Mouse (Mus musculus) Patski (cell line): ENCODE data around the gene Kidins220. TPM values are rescaled to one million over a fixed set of nuclear protein-coding genes. Genes with fewer than 3 reads are reported as not detected.

Source experiments
- ATAC-seq: fragments of 100-300 bp; one replicate; pipeline ENCODE4 v1.8.0; 2021
- CTCF ChIA-PET: fragments of 350-600 bp; sonication (Branson Sonifier 250); formaldehyde crosslinking; loops from one replicate; lab custom pipeline; 2022; ENCODE audit warnings: inconsistent platforms; lab: Charles Lee
- POLR2A ChIA-PET: fragments of 350-600 bp; sonication (Branson Sonifier 250); formaldehyde crosslinking; loops from one replicate; lab custom pipeline; 2022; ENCODE audit warnings: antibody characterized with exemption, inconsistent platforms; lab: Charles Lee
- DNase-seq: peaks from one replicate; pipeline ENCODE4 v3.0.0-alpha.2; 2011; ENCODE audit warnings: low read depth, low spot score
- H3K27me3 ChIP-seq: fragments of 371-371 bp; one replicate; pipeline ENCODE4 v1.5.1; 2021
- CTCF ChIP-seq: fragments of 100-300 bp; IDR thresholded peaks from one replicate; pipeline ENCODE4 v1.5.1; 2021
- in situ Hi-C: fragments of 300-500 bp; cut with MboI; formaldehyde crosslinking; loops from 3 replicates; pipeline ENCODE4 v1.11.1; 2018; ENCODE audit warnings: low pct_unique_long_range_greater_than_20kb, mixed read lengths
- polyA plus RNA-seq: library from polyadenylated mRNA; unstranded; gene quantifications from one replicate; pipeline ENCODE4 v1.2.3, GENCODE M21; 2021

Gene Kidins220
- polyA plus RNA-seq, 1 experiment from 2014 or later = 77.1 TPM

DNA sequence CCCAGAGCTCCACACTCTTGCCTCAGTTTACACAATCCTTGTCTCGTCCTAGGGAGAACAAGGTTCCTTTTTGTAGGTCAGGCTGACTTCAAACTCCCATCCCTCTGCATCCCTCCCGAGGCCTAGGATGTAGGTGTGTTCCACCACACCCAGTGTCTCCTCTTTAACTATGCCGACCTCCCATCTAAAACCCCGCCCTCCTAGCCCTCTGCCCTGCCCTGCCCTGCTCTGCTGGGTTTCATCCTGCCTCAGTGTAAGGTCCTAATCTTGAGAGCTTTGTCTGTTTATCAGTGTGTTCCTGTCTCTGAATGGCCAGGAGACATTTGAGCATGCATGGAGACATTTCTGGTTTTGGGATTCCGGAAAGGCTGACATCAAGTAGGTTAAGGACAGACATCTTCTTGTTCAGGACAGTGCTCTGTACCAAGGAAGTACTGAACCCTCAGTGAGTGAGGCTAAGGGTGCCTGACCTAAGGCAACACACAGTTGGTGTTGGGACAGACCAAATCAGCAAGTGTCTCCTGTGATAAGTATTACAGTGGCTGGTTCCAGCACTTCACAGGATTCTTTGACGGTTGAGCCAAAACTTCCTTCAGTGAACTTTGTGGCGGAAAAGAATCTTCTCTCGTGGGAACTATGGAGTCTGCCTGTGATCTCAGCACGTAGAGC, 32.0 kb upstream of the Kidins220 start:
- no peak for ATAC-seq
- no peak for TF ChIP-seq CTCF
- ChIA-PET CTCF (interaction anchor here (1.0 kb wide), 1 partner anchor 226 kb away, joined by 3 read pairs; no protein-coding TSS in a partner anchor), POLR2A (no interaction called here)
- no peaks in the 10 kb centered on the region for H3K27me3 ChIP-seq
- in situ Hi-C loops = no loop called here
- no peak for DNase-seq

DNA sequence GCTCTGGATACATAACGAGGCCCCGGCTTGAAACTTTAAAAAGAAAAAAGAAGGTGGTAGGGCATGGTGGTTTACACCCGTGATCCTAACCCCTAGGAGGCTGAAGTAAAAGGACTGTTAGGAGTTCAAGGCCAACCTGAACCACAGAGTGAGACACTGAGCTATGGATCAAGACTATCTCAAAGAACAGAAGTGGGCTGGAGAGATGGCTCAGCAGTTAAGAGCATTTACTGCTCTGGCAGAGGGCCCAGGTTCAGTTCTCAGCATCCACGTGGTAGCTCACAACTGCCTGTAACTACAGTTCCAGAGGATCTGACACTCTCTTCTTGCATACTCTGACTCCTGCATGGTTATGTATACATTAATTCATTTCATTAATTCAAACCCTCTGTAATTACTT, 31.3 kb upstream of the Kidins220 start:
- in situ Hi-C loops = no loop called here
- ATAC-seq (no peak), DNase-seq (no peak)
- no peak for TF ChIP-seq CTCF
- H3K27me3 ChIP-seq = no peaks in the 10 kb centered on the region
- POLR2A ChIA-PET = no interaction called here
- CTCF ChIA-PET = no interaction called here

GRCm38 (mm10) chr12:24944597-24944996, 30.1 kb upstream of the Kidins220 start:
- in situ Hi-C loops = no loop called here
- no peak for TF ChIP-seq CTCF
- DNase-seq (no peak), ATAC-seq (no peak)
- ChIA-PET POLR2A (no interaction called here), CTCF (no interaction called here)
- H3K27me3 ChIP-seq = no peaks in the 10 kb centered on the region

- ChIA-PET CTCF (no interaction called here), POLR2A (no interaction called here)
- ATAC-seq = no peak
- no peaks in the 10 kb centered on the region for H3K27me3 ChIP-seq
- TF ChIP-seq CTCF = no peak
- no peak for DNase-seq
- in situ Hi-C loops = loop anchor here (5.0 kb wide), 1 partner anchor 110 kb away; no protein-coding TSS in a partner anchor
Measured at GRCm38 (mm10) chr12:24947065-24947464, 27.7 kb upstream of the Kidins220 start.

- H3K27me3 ChIP-seq = no peaks in the 10 kb centered on the region
- TF ChIP-seq CTCF = peak; percentile 60
- in situ Hi-C loops = loop anchor here (5.0 kb wide), 1 partner anchor 111 kb away; no protein-coding TSS in a partner anchor
- ATAC-seq (no peak), DNase-seq (no peak)
- CTCF ChIA-PET = interaction anchor here (0.7 to 4.2 kb wide), 4 partner anchors 10 to 241 kb away, joined by 3 to 26 read pairs (median 5); partner anchors contain the start of gene Rrm2
- POLR2A ChIA-PET = interaction anchor here (0.7 kb wide), 1 partner anchor 231 kb away, joined by 3 read pairs; no protein-coding TSS in a partner anchor
Measured at GRCm38 (mm10) chr12:24948344-24948743, 26.4 kb upstream of the Kidins220 start.

- H3K27me3 ChIP-seq = no peaks in the 10 kb centered on the region
- TF ChIP-seq CTCF = peak; percentile 81
- ChIA-PET POLR2A (interaction anchor here (1.5 kb wide), 1 partner anchor 241 kb away, joined by 3 read pairs; no protein-coding TSS in a partner anchor), CTCF (interaction anchor here (0.5 to 6.7 kb wide), 8 partner anchors 10 to 245 kb away, joined by 3 to 69 read pairs (median 3); partner anchors contain the start of gene Rrm2)
- in situ Hi-C loops = loop anchor here (5.0 kb wide), 1 partner anchor 233 kb away; no protein-coding TSS in a partner anchor
- ATAC-seq (no peak), DNase-seq (no peak)
Measured at GRCm38 (mm10) chr12:24950376-24951046, 24.2 kb upstream of the Kidins220 start.

- CTCF ChIA-PET = interaction anchor here (1.0 to 6.7 kb wide), 7 partner anchors 46 to 243 kb away, joined by 3 to 69 read pairs (median 4); partner anchors contain the start of gene Rrm2
- TF ChIP-seq CTCF = peak; percentile 86
- in situ Hi-C loops = loop anchor here (5.0 kb wide), 1 partner anchor 235 kb away; no protein-coding TSS in a partner anchor
- POLR2A ChIA-PET = interaction anchor here (1.2 kb wide), 1 partner anchor 23 kb away, joined by 3 read pairs; the partner anchor contains the start of gene Kidins220
- no peaks in the 10 kb centered on the region for H3K27me3 ChIP-seq
- DNase-seq = no peak
- no peak for ATAC-seq
Measured at GRCm38 (mm10) chr12:24952147-24952546, 22.6 kb upstream of the Kidins220 start.

- no peaks in the 10 kb centered on the region for H3K27me3 ChIP-seq
- ChIA-PET POLR2A (interaction anchor here (1.1 kb wide), 1 partner anchor 246 kb away, joined by 3 read pairs; no protein-coding TSS in a partner anchor), CTCF (interaction anchor here (6.7 kb wide), 1 partner anchor 246 kb away, joined by 69 read pairs; the partner anchor contains the start of gene Rrm2)
- no peak for DNase-seq
- no peak for ATAC-seq
- TF ChIP-seq CTCF = no peak
- in situ Hi-C loops = no loop called here
Measured at GRCm38 (mm10) chr12:24955137-24955536, 19.6 kb upstream of the Kidins220 start.

DNA sequence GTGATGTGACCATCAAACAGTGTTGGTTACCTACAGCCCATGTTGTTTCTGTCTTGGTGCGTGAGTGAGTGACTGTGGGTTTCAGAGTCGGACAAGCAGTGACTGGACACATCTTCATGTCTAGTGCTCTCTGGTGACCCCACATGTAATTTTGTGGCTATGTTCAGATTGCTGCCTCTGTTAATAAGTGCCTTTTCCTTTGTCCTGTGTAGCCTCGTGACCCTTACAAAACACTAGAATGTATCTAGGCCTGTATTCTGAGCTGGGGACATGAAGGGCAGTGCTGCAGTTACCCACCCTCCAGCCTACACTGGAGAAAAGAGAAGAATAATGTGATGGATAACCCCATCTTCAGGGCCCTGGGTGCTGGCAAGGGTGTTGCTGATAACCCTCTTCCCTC, 16.2 kb upstream of the Kidins220 start:
- DNase-seq (no peak), ATAC-seq (no peak)
- H3K27me3 ChIP-seq = no peaks in the 10 kb centered on the region
- in situ Hi-C loops = no loop called here
- ChIA-PET POLR2A (no interaction called here), CTCF (no interaction called here)
- TF ChIP-seq CTCF = no peak

GRCm38 (mm10) chr12:24961821-24962220, 12.9 kb upstream of the Kidins220 start:
- H3K27me3 ChIP-seq = no peaks in the 10 kb centered on the region
- no peak for TF ChIP-seq CTCF
- no peak for ATAC-seq
- ChIA-PET CTCF (interaction anchor here (1.3 kb wide), 1 partner anchor 9 kb away, joined by 3 read pairs; no protein-coding TSS in a partner anchor), POLR2A (interaction anchor here (0.7 kb wide), 1 partner anchor 1121 kb away, joined by 3 read pairs; no protein-coding TSS in a partner anchor)
- DNase-seq = no peak
- in situ Hi-C loops = no loop called here
